Comparison of ENCODE assay signal across 8 mouse cellular contexts in genomic region chr2:85129496-85129971, GRCm38 (mm10). TPM values are rescaled to one million over a fixed set of nuclear protein-coding genes. Genes with fewer than 3 reads are reported as not detected.
A peak's percentile ranks its signal among the peaks of the same experiment; 100 is the strongest.
DNase-seq lines count a peak whose midpoint lies in the region; ATAC-seq and TF ChIP-seq lines count a peak whose summit lies in the region.

No protein-coding gene starts in this region.

- no peak overlapping the region for H3K9ac ChIP-seq in intestine, embryonic 14.5 days (ENCODE audit: low read length)
- no peak overlapping the region for H3K9ac ChIP-seq in intestine, postnatal 0 days (ENCODE audit: low read depth, low read length)
- no peak overlapping the region for H3K9ac ChIP-seq in heart, embryonic 12.5 days

- no peak overlapping the region for H3K4me2 ChIP-seq in intestine, embryonic 14.5 days (ENCODE audit: low read length)
- H3K4me2 ChIP-seq in intestine, postnatal 0 days (replicated peaks; ENCODE audit: low read depth), result no peak overlapping the region
- H3K4me2 ChIP-seq in heart, embryonic 12.5 days, result no peak overlapping the region

- DNase-seq in intestine, embryonic 14.5 days (ENCODE audit: low spot score), result no peak
- DNase-seq in kidney, postnatal 10 days, result peak; percentile 64
- peak; percentile 76 for DNase-seq in lung, postnatal 36 days
- DNase-seq in Muller cell, postnatal 12 days (ENCODE audit: inconsistent ontology term), result no peak
- no peak for DNase-seq in ovary, postnatal 10 days (ENCODE audit: low spot score)
- DNase-seq in spleen, postnatal 36 days (ENCODE audit: low spot score in 2 of 2), result no peak

- peaks cover 2% of the 10 kb centered on the region; the same call in 1 of the 2 replicates for H3K4me1 ChIP-seq in intestine, embryonic 14.5 days (replicated peaks; ENCODE audit: control insufficient read depth, insufficient read depth, low read length)
- H3K4me1 ChIP-seq in intestine, postnatal 0 days (replicated peaks; ENCODE audit: control insufficient read depth, insufficient read depth, low read length), result no peaks in the 10 kb centered on the region; the same call in 1 of the 2 replicates
- peaks cover 26% of the 10 kb centered on the region for H3K4me1 ChIP-seq in heart, embryonic 12.5 days (replicated peaks)

- 0 out of 2 replicates have a peak, but pooled peaks cover 2% of the 10 kb centered on the region for H3K9me3 ChIP-seq in intestine, embryonic 14.5 days (ENCODE audit: control insufficient read depth, low read length)
- no peaks in the 10 kb centered on the region for H3K9me3 ChIP-seq in intestine, postnatal 0 days (ENCODE audit: control insufficient read depth)
- peaks cover 5% of the 10 kb centered on the region for H3K9me3 ChIP-seq in heart, embryonic 12.5 days (replicated peaks)

- TF ChIP-seq CTCF in intestine, postnatal 0 days (IDR thresholded peaks at IDR 0.05; ENCODE audit: low read depth), result no peak

- H3K36me3 ChIP-seq in intestine, embryonic 14.5 days (ENCODE audit: control insufficient read depth, insufficient read depth, low read length), result no peaks in the 10 kb centered on the region
- H3K36me3 ChIP-seq in intestine, postnatal 0 days (ENCODE audit: control insufficient read depth, insufficient read depth), result no peaks in the 10 kb centered on the region
- H3K36me3 ChIP-seq in heart, embryonic 12.5 days, result no peaks in the 10 kb centered on the region

- no peak for ATAC-seq in intestine, embryonic 14.5 days (replicated peaks; ENCODE audit: low FRiP score, low TSS enrichment, low read depth)
- no peak for ATAC-seq in intestine, postnatal 0 days
- ATAC-seq in heart, embryonic 12.5 days (ENCODE audit: insufficient number of reproducible peaks, low FRiP score), result peak; percentile 77

- WGBS in intestine, embryonic 14.5 days, result 40% methylated on average over 6 of the region's 6 CpGs
- 54% methylated on average over 6 of the region's 6 CpGs for WGBS in intestine, postnatal 0 days
- 32% methylated on average over 6 of the region's 6 CpGs for WGBS in heart, embryonic 12.5 days

- no peak overlapping the region for H3K4me3 ChIP-seq in intestine, embryonic 14.5 days (ENCODE audit: low read depth, low read length)
- no peak overlapping the region for H3K4me3 ChIP-seq in intestine, postnatal 0 days (ENCODE audit: low read depth, low read length)
- H3K4me3 ChIP-seq in heart, embryonic 12.5 days, result no peak overlapping the region

- H3K27ac ChIP-seq in intestine, embryonic 14.5 days (ENCODE audit: low read depth), result peak overlapping the region; percentile 27; the same call in 1 of the 2 replicates
- no peak overlapping the region for H3K27ac ChIP-seq in intestine, postnatal 0 days (ENCODE audit: low read depth, low read length)
- H3K27ac ChIP-seq in heart, embryonic 12.5 days (ENCODE audit: poor library complexity, severe bottlenecking), result peak overlapping the region; percentile 60

- H3K27me3 ChIP-seq in intestine, embryonic 14.5 days (replicated peaks; ENCODE audit: control insufficient read depth, insufficient read depth, low read length), result no peaks in the 10 kb centered on the region
- no peaks in the 10 kb centered on the region for H3K27me3 ChIP-seq in intestine, postnatal 0 days (replicated peaks; ENCODE audit: control insufficient read depth, insufficient read depth, low read length)
- no peaks in the 10 kb centered on the region for H3K27me3 ChIP-seq in heart, embryonic 12.5 days (replicated peaks)

RNA-seq across cellular contexts. Expression of gene Aplnr, which starts 6.5 kb away (rescaled TPM):
- 53.6 and 54.3 TPM in 2 replicates for polyA plus RNA-seq in intestine, embryonic 14.5 days (2014; fragmentation: Nextera tagmentation; extraction: Ambion mirVana)
- polyA plus RNA-seq in intestine, postnatal 0 days (2015; fragmentation: Nextera tagmentation; extraction: Ambion mirVana), result 22.9 and 26.6 TPM in 2 replicates
- polyA plus RNA-seq in heart, embryonic 12.5 days (2016; fragmentation: Nextera tagmentation; extraction: Ambion mirVana), result 8.5 and 8.6 TPM in 2 replicates

Comparison
In these comparisons a context has a peak if more than half of its experiments do, and no peak if none do; other contexts are left out.
1. DNase-seq: peak in kidney, postnatal 10 days (single experiment) and lung, postnatal 36 days (single experiment); none in intestine, embryonic 14.5 days (single experiment), Muller cell, postnatal 12 days (single experiment), ovary, postnatal 10 days (single experiment) and spleen, postnatal 36 days (0 of 2).